Mouse (Mus musculus): ENCODE measurements at regions not wholly inside any gene's neighbourhood (a gene's known extent, or its start where the extent isn't known, plus 50 kb on each side); places are given as distances from the start of the nearest gene placed in this dataset.

- TF ChIP-seq CTCF (IDR thresholded peaks at IDR 0.05; ENCODE audit: control insufficient read depth, insufficient read depth, low read length) (no peak), POLR2A (IDR thresholded peaks at IDR 0.05; ENCODE audit: borderline replicate concordance, control insufficient read depth, low read depth, low read length) (no peak)
Observed at GRCm38 (mm10) chr12:28176016-28176415, 376.2 kb downstream of the Dcdc2c start.

All from bone marrow, adult 2 months (tissue).